Mouse (Mus musculus) forebrain, embryonic 14.5 days (tissue): ENCODE data around the gene Ssu72. TPM values are rescaled to one million over a fixed set of nuclear protein-coding genes. Genes with fewer than 3 reads are reported as not detected.

Experiments used
- ATAC-seq: fragments of 200-750 bp; cut with Nextera tagmentation; 2 replicates; pipeline ENCODE4 v1.8.0; 2017; ENCODE audit warnings: mild to moderate bottlenecking, moderate library complexity
- DNase-seq: peaks from one replicate; pipeline ENCODE4 v3.0.0-alpha.2; 2015; ENCODE audit warnings: low spot score
- H3K27ac ChIP-seq: fragments of 300-500 bp; sonication (generic); 2 replicates; pipeline ENCODE4 v1.5.1; 2014; ENCODE audit warnings: low read depth, mild to moderate bottlenecking, control low read depth, low read length, moderate library complexity
- H3K27me3 ChIP-seq: fragments of 300-500 bp; sonication (generic); replicated peaks from 2 replicates; pipeline ENCODE4 v1.6.1; 2014; ENCODE audit warnings: low read length, control low read depth, mixed read lengths; ENCODE audit not compliant: control insufficient read depth, insufficient read depth
- H3K36me3 ChIP-seq: fragments of 300-500 bp; sonication (generic); 2 replicates; pipeline ENCODE4 v1.6.1; 2014; ENCODE audit warnings: low read length, control low read depth; ENCODE audit not compliant: control insufficient read depth, insufficient read depth
- H3K4me1 ChIP-seq: fragments of 300-500 bp; sonication (generic); 2 replicates; pipeline ENCODE4 v1.6.1; 2014; ENCODE audit warnings: antibody characterized with exemption, low read length, control low read depth; ENCODE audit not compliant: control insufficient read depth, insufficient read depth
- H3K4me2 ChIP-seq: fragments of 300-500 bp; sonication (generic); 2 replicates; pipeline ENCODE4 v1.6.1; 2014; ENCODE audit warnings: mild to moderate bottlenecking, control low read depth, low read length
- H3K4me3 ChIP-seq: fragments of 300-500 bp; sonication (generic); 2 replicates; pipeline ENCODE4 v1.5.1; 2014; ENCODE audit warnings: low read depth, low read length, control low read depth
- H3K9ac ChIP-seq: fragments of 300-500 bp; sonication (generic); 2 replicates; pipeline ENCODE4 v1.6.1; 2014; ENCODE audit warnings: mild to moderate bottlenecking, low read length, control low read depth, moderate library complexity
- H3K9me3 ChIP-seq: fragments of 300-500 bp; sonication (generic); replicated peaks from 2 replicates; pipeline ENCODE4 v1.6.1; 2016; ENCODE audit warnings: low read length, control low read depth, mixed read lengths; ENCODE audit not compliant: control insufficient read depth
- WGBS: fragments of 180-500 bp; shearing (Covaris S2); extraction: QIAGEN DNeasy Blood & Tissue Kit; methylation state at CpG from one replicate; pipeline ENCODE4 v1.1.7; 2014; 5-methylcytosine and 5-hydroxymethylcytosine counted together
- polyA plus RNA-seq: library from polyadenylated mRNA; unstranded; fragments of >200 nt; fragmentation: Nextera tagmentation; extraction: Ambion mirVana; gene quantifications from 2 replicates; pipeline ENCODE4 v1.2.1, GENCODE M21; 2014

Ssu72 gene
- polyA plus RNA-seq, 1 experiment from 2014 or later: 179 TPM

- Histone ChIP-seq H3K4me1 (peaks cover 7% of the 10 kb centered on the region), H3K9ac (no peak overlapping the region), H3K9me3 (no peaks in the 10 kb centered on the region), H3K4me2 (peak overlapping the region; percentile 3; the same call in 1 of the 2 replicates), H3K36me3 (no peaks in the 10 kb centered on the region), H3K27me3 (peaks cover 4% of the 10 kb centered on the region; the same call in 1 of the 2 replicates), H3K27ac (no peak overlapping the region), H3K4me3 (no peak overlapping the region)
- no peak for ATAC-seq
- no peak for DNase-seq
- 85% methylated on average over 13 of the region's 13 CpGs for WGBS
Measured at GRCm38 (mm10) chr4:155772786-155773185, 68.2 kb downstream of the Ssu72 start.

DNA sequence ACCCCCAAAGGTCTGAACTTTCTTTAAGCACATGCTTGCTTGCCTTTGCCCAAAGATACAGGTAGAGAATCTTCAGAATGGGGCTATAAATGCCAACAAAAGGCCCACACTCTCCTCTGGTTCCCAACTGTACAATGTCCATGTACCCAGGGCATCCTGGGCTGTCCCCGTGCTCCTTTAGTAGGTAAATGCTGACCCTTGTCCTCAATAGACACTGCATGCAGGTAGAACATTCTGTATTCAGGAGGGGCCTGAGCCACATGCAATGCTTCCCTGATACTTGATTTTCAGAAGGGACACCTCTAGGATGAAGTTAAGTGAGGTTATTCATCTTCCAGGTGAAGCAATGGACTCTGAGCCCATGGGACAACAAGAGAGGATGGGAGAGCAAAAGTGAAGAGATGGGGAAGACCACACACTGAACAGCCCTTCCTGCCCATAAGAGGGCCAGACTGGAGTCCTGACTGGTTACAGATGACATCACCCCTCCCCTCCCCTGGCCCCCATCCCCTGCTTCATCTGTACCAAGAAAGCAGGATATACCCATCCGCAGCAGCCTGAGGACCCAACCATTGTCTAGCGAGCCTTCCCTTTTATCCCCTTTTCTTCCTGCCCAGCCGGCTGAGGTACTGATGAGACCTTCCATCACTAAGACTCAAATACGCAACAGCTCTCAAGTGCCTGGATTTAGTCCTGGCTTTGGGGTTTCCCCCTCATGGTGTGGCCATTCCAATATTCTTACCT is 68.9 kb downstream of the Ssu72 start:
- DNase-seq: no peak

GRCm38 (mm10) chr4:155774280-155774754 is 69.7 kb downstream of the Ssu72 start, which contains the start of gene Vwa1:
Vwa1 (minus strand) TSS chr4:155774698.
- DNase-seq (peak; percentile 84), ATAC-seq (peak; percentile 64)
- no peaks in the 10 kb centered on the region for H3K36me3 ChIP-seq
- peak within 1 kb of the TSS; percentile 35; the same call in 1 of the 2 replicates for H3K27ac ChIP-seq
- peak within 1 kb of the TSS; percentile 56 for H3K4me2 ChIP-seq
- peaks cover 4% of the 10 kb centered on the region; the same call in 1 of the 2 replicates for H3K27me3 ChIP-seq
- 1% methylated on average over 35 of the region's 35 CpGs for WGBS
- peak within 1 kb of the TSS; percentile 51 for H3K9ac ChIP-seq
- H3K4me3 ChIP-seq: peak within 1 kb of the TSS; percentile 32
- peaks cover 7% of the 10 kb centered on the region for H3K4me1 ChIP-seq
- no peaks in the 10 kb centered on the region for H3K9me3 ChIP-seq

More for the DNA sequence above, 68.9 kb downstream of the Ssu72 start:
- WGBS: 41% methylated on average over 5 of the region's 5 CpGs
- ATAC-seq: no peak
- Histone ChIP-seq H3K27me3 (peaks cover 4% of the 10 kb centered on the region; the same call in 1 of the 2 replicates), H3K4me3 (peak overlapping the region; percentile 32; the same call in 1 of the 2 replicates), H3K4me2 (peak overlapping the region; percentile 56), H3K36me3 (no peaks in the 10 kb centered on the region), H3K9me3 (no peaks in the 10 kb centered on the region), H3K9ac (no peak overlapping the region), H3K4me1 (peaks cover 7% of the 10 kb centered on the region), H3K27ac (no peak overlapping the region)

DNA sequence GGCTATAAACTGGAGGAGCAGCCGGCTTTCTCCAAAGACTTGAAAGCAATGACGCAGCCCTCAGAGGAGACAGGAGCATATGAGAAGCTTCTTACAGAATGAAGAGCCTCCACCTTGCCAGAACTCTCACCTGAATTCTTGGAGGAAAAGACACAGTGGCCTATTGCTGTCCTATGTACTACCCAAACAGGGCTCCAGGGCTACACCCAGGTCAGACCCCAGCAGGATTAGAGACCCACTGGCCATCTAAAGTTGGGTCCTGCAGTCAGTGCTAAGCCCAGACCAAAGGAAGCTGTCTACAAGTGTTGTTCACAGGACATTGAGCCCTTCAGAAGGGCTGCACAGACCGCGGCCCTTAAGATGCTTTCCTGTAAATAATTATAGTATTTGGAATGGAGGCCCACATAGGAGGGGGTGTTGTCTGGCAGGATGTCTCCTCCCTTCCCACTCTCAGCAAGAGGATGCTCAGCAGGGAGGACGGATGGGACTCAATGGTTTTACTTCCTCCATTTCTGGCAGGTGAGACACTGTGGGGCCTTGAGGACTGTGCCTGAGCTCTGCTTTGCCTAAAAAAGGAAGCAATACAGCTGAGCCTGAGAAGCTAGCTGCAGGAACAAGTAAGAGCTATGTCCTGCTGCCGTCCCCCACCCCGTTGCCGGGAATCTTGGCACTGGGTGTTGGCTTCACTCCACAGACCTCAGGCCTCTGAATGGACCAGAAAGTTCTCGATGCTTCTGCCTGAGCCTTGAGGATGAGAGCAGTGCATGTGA is 70.6 kb downstream of the Ssu72 start:
- 54% methylated on average over 9 of the region's 9 CpGs for WGBS
- no peaks in the 10 kb centered on the region for H3K36me3 ChIP-seq
- no peaks in the 10 kb centered on the region for H3K9me3 ChIP-seq
- H3K27ac ChIP-seq: peak overlapping the region; percentile 35; the same call in 1 of the 2 replicates
- peak overlapping the region; percentile 51; the same call in 1 of the 2 replicates for H3K9ac ChIP-seq
- peak overlapping the region; percentile 32 for H3K4me3 ChIP-seq
- peak overlapping the region; percentile 56 for H3K4me2 ChIP-seq
- DNase-seq (no peak), ATAC-seq (no peak)
- H3K4me1 ChIP-seq: peaks cover 4% of the 10 kb centered on the region
- peaks cover 4% of the 10 kb centered on the region; the same call in 1 of the 2 replicates for H3K27me3 ChIP-seq

DNA sequence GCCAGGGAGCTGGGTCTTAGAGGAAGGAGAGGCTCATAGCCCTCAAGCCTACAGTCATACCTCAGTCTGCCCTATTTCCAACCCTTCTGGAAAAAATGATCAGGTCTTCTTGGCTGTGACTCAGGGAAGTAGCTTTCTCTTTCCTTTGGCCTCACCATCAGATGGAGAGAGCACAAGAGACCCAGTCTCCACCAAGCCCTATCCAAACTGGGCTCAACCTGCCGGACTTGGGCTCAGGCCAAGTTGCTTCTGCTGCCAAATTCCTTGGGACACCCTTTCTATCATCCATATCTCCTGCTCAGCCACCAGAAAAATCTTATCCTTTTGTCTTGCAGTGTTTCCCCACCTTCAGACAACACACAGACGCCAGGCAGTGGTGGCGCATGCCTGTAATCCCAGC is 71.3 kb downstream of the Ssu72 start:
- Histone ChIP-seq H3K27ac (no peak overlapping the region), H3K4me1 (peaks cover 4% of the 10 kb centered on the region), H3K4me2 (no peak overlapping the region), H3K27me3 (peaks cover 4% of the 10 kb centered on the region; the same call in 1 of the 2 replicates), H3K9ac (no peak overlapping the region), H3K36me3 (no peaks in the 10 kb centered on the region), H3K4me3 (no peak overlapping the region), H3K9me3 (no peaks in the 10 kb centered on the region)
- no peak for ATAC-seq
- 72% methylated on average over 3 of the region's 3 CpGs for WGBS
- DNase-seq: no peak

DNA sequence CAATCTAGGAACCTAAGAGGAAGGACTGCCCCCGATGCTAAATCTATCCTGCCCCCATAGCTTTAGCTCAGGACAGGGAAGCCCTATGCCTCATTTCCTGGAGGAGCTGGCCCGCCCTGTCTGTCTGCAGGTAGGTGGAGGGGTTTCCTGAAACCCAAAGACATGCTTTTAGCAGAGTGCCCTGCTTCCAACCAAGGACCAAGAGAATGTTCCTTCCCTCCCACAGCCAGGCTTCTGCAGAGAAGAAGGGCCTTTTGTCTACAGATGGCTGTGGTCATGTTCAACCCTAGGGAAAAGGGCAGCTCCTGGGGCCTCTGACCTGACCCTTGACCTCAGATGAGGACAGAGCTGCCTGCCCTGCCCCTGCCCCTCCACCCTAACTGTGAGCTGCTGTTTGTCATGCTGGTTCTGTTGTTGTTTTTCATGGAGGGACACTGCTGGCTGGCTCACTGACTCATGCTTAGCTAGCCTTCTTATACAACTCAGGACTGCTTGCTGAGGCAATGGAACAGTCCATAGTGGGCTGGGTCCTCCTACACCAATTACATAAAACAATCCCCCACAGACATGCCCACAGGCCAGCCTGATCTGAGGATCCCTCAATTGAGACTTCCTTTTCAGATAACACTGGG is 72.2 kb downstream of the Ssu72 start:
- Histone ChIP-seq H3K4me3 (no peak overlapping the region), H3K9ac (no peak overlapping the region), H3K9me3 (no peaks in the 10 kb centered on the region), H3K27ac (no peak overlapping the region), H3K27me3 (peaks cover 4% of the 10 kb centered on the region; the same call in 1 of the 2 replicates), H3K4me2 (no peak overlapping the region), H3K4me1 (peaks cover 4% of the 10 kb centered on the region), H3K36me3 (no peaks in the 10 kb centered on the region)
- no peak for DNase-seq
- ATAC-seq: no peak
- 60% methylated on average over 2 of the region's 2 CpGs for WGBS

DNA sequence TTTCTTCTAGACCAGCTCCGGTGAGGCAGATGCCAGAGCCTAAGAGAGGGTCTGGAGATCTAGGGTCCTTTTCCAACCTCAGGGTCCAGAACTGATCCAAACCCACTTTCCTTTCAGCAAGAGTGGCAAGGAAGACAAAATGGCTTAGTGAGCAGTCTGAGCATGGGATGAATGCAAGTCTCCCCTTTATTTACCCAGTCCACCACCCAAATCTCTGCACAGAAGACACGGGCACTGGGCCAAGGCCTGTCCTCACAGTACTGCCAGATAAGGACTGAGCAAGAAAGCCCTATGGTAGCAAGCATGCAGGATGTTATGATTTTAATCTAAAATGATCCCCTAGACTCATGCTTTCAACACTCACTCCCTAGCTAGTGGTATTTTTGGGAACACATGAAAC is 73.2 kb downstream of the Ssu72 start:
- peaks cover 4% of the 10 kb centered on the region for H3K4me1 ChIP-seq
- no peak overlapping the region for H3K9ac ChIP-seq
- no peak for DNase-seq
- H3K36me3 ChIP-seq: no peaks in the 10 kb centered on the region
- H3K4me3 ChIP-seq: no peak overlapping the region
- peaks cover 4% of the 10 kb centered on the region; the same call in 1 of the 2 replicates for H3K27me3 ChIP-seq
- WGBS: 78% methylated on average over 2 of the region's 2 CpGs
- no peak overlapping the region for H3K4me2 ChIP-seq
- H3K9me3 ChIP-seq: no peaks in the 10 kb centered on the region
- no peak overlapping the region for H3K27ac ChIP-seq
- ATAC-seq: no peak

DNA sequence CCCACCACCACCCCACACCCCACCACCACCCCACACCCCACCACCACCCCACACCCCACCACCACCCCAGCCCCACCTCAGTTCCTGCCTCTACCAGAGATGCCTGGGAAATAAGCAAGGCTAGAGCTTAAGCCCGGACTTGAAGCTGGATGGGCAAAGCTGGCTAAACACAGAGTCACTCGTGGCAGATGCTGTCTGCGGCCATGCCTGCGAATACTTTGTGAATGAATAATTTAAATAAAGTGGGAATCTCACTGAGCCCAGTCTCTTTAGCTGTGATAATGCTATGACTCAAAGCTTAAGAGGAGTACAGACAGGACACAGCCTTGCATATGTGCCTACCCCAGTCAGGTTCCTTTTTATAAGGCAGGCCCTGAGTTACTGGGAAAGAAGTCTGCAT is 74.9 kb downstream of the Ssu72 start:
- 85% methylated on average over 4 of the region's 4 CpGs for WGBS
- Histone ChIP-seq H3K4me1 (0 out of 2 replicates have a peak, but pooled peaks cover 3% of the 10 kb centered on the region), H3K9me3 (no peaks in the 10 kb centered on the region), H3K27ac (no peak overlapping the region), H3K4me3 (no peak overlapping the region), H3K36me3 (no peaks in the 10 kb centered on the region), H3K4me2 (no peak overlapping the region), H3K9ac (no peak overlapping the region), H3K27me3 (0 out of 2 replicates have a peak, but pooled peaks cover 4% of the 10 kb centered on the region)
- no peak for ATAC-seq
- DNase-seq: no peak
